Mouse (Mus musculus) embryo, embryonic 10.5 days (tissue): ENCODE measurements around the gene Ttc41.

Experiments
- DNase-seq: peaks from one replicate; pipeline ENCODE4 v3.0.0-alpha.2; 2015; ENCODE audit warnings: low spot score

The Ttc41 gene

GRCm38 (mm10) chr10:86825871-86826522, 120.4 kb downstream of the Ttc41 start:
- no peak for DNase-seq
